Mouse (Mus musculus) adipocyte (in vitro differentiated cells): ENCODE results near the gene Cgnl1.

Experiments used
- DNase-seq: peaks from one replicate; pipeline ENCODE4 v3.0.0-alpha.2; 2016; ENCODE audit warnings: low spot score

Cgnl1 gene

GRCm38 (mm10) chr9:71770991-71771767, at the start of gene Cgnl1:
Cgnl1 (minus strand) TSS chr9:71771602.
- peak; percentile 55 for DNase-seq

GRCm38 (mm10) chr9:71818453-71818852, 47.1 kb upstream of the Cgnl1 start:
- DNase-seq, result no peak

- no peak for DNase-seq
These were observed 44.7 kb upstream of the Cgnl1 start for GRCm38 (mm10) chr9:71816121-71816520.

- no peak for DNase-seq
These were observed 42.2 kb upstream of the Cgnl1 start for GRCm38 (mm10) chr9:71813565-71813964.

- no peak for DNase-seq
These were observed 41.5 kb upstream of the Cgnl1 start for GRCm38 (mm10) chr9:71812914-71813313.

- no peak for DNase-seq
These were observed 41.0 kb upstream of the Cgnl1 start for GRCm38 (mm10) chr9:71812402-71812801.

GRCm38 (mm10) chr9:71811404-71811803, 40.0 kb upstream of the Cgnl1 start:
- no peak for DNase-seq

- no peak for DNase-seq
These were observed 39.3 kb upstream of the Cgnl1 start for GRCm38 (mm10) chr9:71810723-71811122.

- peak; percentile 69 for DNase-seq
These were observed 37.3 kb upstream of the Cgnl1 start for GRCm38 (mm10) chr9:71808640-71809254.

- DNase-seq, result no peak
These were observed 36.4 kb upstream of the Cgnl1 start for GRCm38 (mm10) chr9:71807801-71808200.

GRCm38 (mm10) chr9:71806422-71806805, 35.0 kb upstream of the Cgnl1 start:
- DNase-seq, result peak; percentile 84

GRCm38 (mm10) chr9:71805646-71806421, 34.4 kb upstream of the Cgnl1 start:
- DNase-seq, result peak; percentile 35

GRCm38 (mm10) chr9:71804116-71804515, 32.7 kb upstream of the Cgnl1 start:
- no peak for DNase-seq

GRCm38 (mm10) chr9:71803281-71803680, 31.9 kb upstream of the Cgnl1 start:
- DNase-seq, result no peak

GRCm38 (mm10) chr9:71799598-71799997, 28.2 kb upstream of the Cgnl1 start:
- DNase-seq, result no peak

- DNase-seq, result no peak
These were observed 26.8 kb upstream of the Cgnl1 start for GRCm38 (mm10) chr9:71798176-71798575.

GRCm38 (mm10) chr9:71777404-71777803, 6.0 kb upstream of the Cgnl1 start:
- DNase-seq, result no peak

- no peak for DNase-seq
These were observed 4.9 kb upstream of the Cgnl1 start for GRCm38 (mm10) chr9:71776337-71776736.

GRCm38 (mm10) chr9:71773563-71773962, 2.2 kb upstream of the Cgnl1 start:
- no peak for DNase-seq

GRCm38 (mm10) chr9:71772338-71772737, 936 bp upstream of the Cgnl1 start:
- peak; percentile 35 for DNase-seq

GRCm38 (mm10) chr9:71770484-71770883, 918 bp downstream of the Cgnl1 start:
- no peak for DNase-seq

GRCm38 (mm10) chr9:71769701-71770100, 1.7 kb downstream of the Cgnl1 start:
- no peak for DNase-seq

- no peak for DNase-seq
These were observed 3.3 kb downstream of the Cgnl1 start for GRCm38 (mm10) chr9:71768119-71768518.
